Mouse (Mus musculus): ENCODE data around the gene Slc16a13.
"Not testable (repeated sequence)": the region's sequence is repeated elsewhere in the genome, so short reads cannot be mapped to it uniquely, and the experiment has no call there.

Slc16a13 gene

GRCm38 (mm10) chr11:70179401-70179800 lies 41.5 kb downstream of the Slc16a13 start:
- no peaks in the 10 kb centered on the region for H3K36me3 ChIP-seq (ENCODE audit: control insufficient read depth, insufficient read depth, low read length, poor library complexity, severe bottlenecking)
- peak; percentile 13 for DNase-seq (ENCODE audit: low read depth, low spot score)
- H3K27me3 ChIP-seq (ENCODE audit: control insufficient read depth, insufficient read depth, low read length, poor library complexity, severe bottlenecking), result no peaks in the 10 kb centered on the region

DNA sequence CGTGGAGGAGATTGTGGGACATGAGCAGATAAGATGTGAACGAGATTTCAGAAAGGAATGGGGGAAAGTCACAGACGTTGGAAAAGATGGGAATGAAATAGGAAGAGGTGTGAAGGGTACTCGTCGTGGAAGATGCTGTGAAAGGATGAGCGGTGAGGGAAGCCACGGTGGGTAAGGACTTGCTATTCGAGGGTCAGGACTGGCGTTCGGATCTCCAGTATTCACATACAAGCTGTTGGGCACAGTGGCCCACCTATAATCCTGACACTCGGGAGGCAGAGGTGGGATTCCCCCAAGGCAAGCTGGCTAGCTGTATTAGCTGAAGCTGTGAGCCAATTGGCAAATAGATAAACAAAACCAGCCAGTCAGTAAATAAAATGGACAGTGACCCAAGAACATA lies 42.1 kb downstream of the Slc16a13 start:
- H3K36me3 ChIP-seq (ENCODE audit: control insufficient read depth, insufficient read depth, low read length, poor library complexity, severe bottlenecking), result no peaks in the 10 kb centered on the region
- DNase-seq (ENCODE audit: low read depth, low spot score), result no peak
- H3K27me3 ChIP-seq (ENCODE audit: control insufficient read depth, insufficient read depth, low read length, poor library complexity, severe bottlenecking), result no peaks in the 10 kb centered on the region

DNA sequence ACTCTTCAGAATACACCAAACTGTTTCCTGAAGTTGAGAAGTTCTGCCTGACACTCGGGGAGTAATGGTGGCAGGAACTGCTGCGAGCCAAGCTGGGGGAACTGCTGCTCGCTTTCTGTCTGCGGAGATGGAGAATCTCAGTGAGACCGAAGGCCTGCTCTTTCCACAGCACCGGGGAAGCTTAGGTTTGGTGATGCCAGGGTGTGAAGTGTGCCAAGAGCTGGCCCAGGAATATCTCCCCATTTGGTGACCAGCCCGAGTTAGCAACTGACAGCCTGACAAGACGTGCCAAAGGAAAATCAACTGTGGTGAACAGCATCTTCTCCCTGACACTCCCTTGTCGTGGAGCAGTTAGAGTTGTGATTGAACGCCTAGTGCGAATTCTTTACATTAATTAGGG lies 42.6 kb downstream of the Slc16a13 start:
- no peak for DNase-seq (ENCODE audit: low read depth, low spot score)
- Histone ChIP-seq H3K36me3 (ENCODE audit: control insufficient read depth, insufficient read depth, low read length, poor library complexity, severe bottlenecking) (no peaks in the 10 kb centered on the region), H3K27me3 (ENCODE audit: control insufficient read depth, insufficient read depth, low read length, poor library complexity, severe bottlenecking) (no peaks in the 10 kb centered on the region)

GRCm38 (mm10) chr11:70177647-70178046 lies 43.2 kb downstream of the Slc16a13 start:
- H3K36me3 ChIP-seq (ENCODE audit: control insufficient read depth, insufficient read depth, low read length, poor library complexity, severe bottlenecking), result no peaks in the 10 kb centered on the region
- peak; percentile 13 for DNase-seq (ENCODE audit: low read depth, low spot score)
- H3K27me3 ChIP-seq (ENCODE audit: control insufficient read depth, insufficient read depth, low read length, poor library complexity, severe bottlenecking), result no peaks in the 10 kb centered on the region

DNA sequence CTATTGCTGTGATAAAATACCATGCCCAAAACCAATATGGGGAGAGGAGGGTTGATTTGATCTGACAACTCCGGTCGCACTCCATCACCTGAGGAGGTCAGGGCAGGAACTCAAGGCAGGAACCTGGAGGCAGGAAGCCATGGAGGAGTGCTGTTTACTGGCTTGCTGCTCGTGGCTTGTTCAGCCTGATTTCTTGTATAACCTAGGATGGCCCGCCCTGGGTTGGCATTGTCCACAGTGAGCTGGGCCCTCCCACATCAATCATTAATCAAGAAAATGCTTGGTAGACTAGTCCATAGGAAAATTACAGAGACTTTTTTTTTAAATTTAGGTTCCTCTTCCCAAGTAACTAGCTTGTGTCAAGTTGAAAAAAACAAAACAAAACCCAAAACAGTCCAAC lies 46.4 kb downstream of the Slc16a13 start:
- H3K36me3 ChIP-seq (ENCODE audit: control insufficient read depth, insufficient read depth, low read length, poor library complexity, severe bottlenecking), result no peaks in the 10 kb centered on the region
- no peak for DNase-seq (ENCODE audit: low read depth, low spot score)
- no peaks in the 10 kb centered on the region for H3K27me3 ChIP-seq (ENCODE audit: control insufficient read depth, insufficient read depth, low read length, poor library complexity, severe bottlenecking)

DNA sequence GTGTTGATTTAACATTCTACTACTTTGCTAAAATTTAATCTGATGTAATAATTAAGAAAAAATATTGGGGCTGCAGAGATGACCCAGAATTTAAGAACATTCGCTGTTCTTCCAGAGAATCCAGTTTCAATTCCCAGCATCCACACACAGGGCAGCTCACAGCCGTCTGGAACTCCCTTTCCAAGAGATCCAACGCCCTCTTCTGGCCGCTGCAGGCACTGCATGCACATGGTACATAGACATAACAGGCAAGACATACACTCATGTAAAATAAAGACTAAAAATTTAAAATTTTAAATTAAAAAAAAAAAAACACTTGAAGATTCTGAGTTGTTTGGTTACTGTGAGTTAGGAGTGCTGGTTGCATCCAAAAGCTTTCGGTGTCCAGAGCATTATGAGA lies 48.6 kb downstream of the Slc16a13 start:
- Histone ChIP-seq H3K27me3 (ENCODE audit: control insufficient read depth, insufficient read depth, low read length, poor library complexity, severe bottlenecking) (no peaks in the 10 kb centered on the region), H3K36me3 (ENCODE audit: control insufficient read depth, insufficient read depth, low read length, poor library complexity, severe bottlenecking) (no peaks in the 10 kb centered on the region)
- peak; percentile 12 for DNase-seq (ENCODE audit: low read depth, low spot score)

- peak; percentile 68 for DNase-seq (ENCODE audit: low read depth, low spot score)
- Histone ChIP-seq H3K27me3 (ENCODE audit: control insufficient read depth, insufficient read depth, low read length, poor library complexity, severe bottlenecking) (no peaks in the 10 kb centered on the region), H3K36me3 (ENCODE audit: control insufficient read depth, insufficient read depth, low read length, poor library complexity, severe bottlenecking) (no peaks in the 10 kb centered on the region)
These were observed 49.0 kb downstream of the Slc16a13 start for GRCm38 (mm10) chr11:70171847-70172246.

DNA sequence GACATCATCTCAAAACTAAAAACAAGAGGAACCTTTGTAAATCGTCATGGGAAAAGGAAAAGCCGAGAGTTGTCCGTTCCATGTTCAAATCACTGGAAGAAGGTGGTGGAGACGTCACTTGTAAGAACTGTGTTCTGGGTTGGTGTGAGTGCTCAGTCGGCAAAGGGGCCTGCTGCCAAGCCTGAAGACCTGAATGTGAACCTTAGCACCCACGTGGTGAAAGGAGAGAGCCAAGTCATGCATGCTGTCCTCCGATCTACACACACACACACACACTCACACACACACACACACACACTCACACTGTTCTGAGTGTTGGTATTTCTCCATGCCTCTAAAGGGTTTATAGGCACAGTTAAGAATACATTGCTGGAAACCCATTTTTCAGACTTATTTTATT lies 49.7 kb downstream of the Slc16a13 start:
- H3K27me3 ChIP-seq (ENCODE audit: control insufficient read depth, insufficient read depth, low read length, poor library complexity, severe bottlenecking), result no peaks in the 10 kb centered on the region
- no peak for DNase-seq (ENCODE audit: low read depth, low spot score)
- H3K36me3 ChIP-seq (ENCODE audit: control insufficient read depth, insufficient read depth, low read length, poor library complexity, severe bottlenecking), result no peaks in the 10 kb centered on the region

GRCm38 (mm10) chr11:70170291-70170690 lies 50.6 kb downstream of the Slc16a13 start:
- no peak for DNase-seq (ENCODE audit: low read depth, low spot score)
- H3K27me3 ChIP-seq (ENCODE audit: control insufficient read depth, insufficient read depth, low read length, poor library complexity, severe bottlenecking), result no peaks in the 10 kb centered on the region

GRCm38 (mm10) chr11:70169471-70169870 lies 51.4 kb downstream of the Slc16a13 start:
- DNase-seq (ENCODE audit: low read depth, low spot score); H3K36me3 ChIP-seq (ENCODE audit: control insufficient read depth, insufficient read depth, low read length, poor library complexity, severe bottlenecking); H3K27me3 ChIP-seq (ENCODE audit: control insufficient read depth, insufficient read depth, low read length, poor library complexity, severe bottlenecking): not testable (repeated sequence)

More at GRCm38 (mm10) chr11:70170291-70170690, 50.6 kb downstream of the Slc16a13 start:
- H3K36me3 ChIP-seq (ENCODE audit: control insufficient read depth, insufficient read depth, low read length, poor library complexity, severe bottlenecking), result no peaks in the 10 kb centered on the region

DNA sequence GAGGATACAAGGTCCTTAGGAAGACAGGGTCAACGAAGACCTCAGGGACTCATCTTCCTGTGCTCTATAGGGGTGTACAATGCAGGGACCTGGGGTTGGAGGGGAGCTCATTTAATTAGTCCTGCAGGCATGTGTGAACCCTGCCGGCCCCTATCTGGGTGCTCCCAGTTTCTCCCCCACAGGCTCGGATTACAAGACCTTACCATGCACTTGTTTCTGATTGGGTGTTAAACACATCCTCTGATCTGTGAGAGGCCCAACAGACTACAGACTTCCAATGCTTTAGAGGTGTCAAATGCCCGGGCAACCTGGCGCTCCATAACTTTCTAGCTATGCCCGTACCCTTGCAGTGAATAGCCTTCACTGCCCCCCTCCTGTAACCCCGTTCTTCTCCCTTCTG lies 52.7 kb downstream of the Slc16a13 start:
- DNase-seq (ENCODE audit: low read depth, low spot score), result no peak
- no peaks in the 10 kb centered on the region for H3K36me3 ChIP-seq (ENCODE audit: control insufficient read depth, insufficient read depth, low read length, poor library complexity, severe bottlenecking)
- H3K27me3 ChIP-seq (ENCODE audit: control insufficient read depth, insufficient read depth, low read length, poor library complexity, severe bottlenecking), result no peaks in the 10 kb centered on the region

Data from splenic B cell, adult 2 months (primary cell).